Mouse (Mus musculus): ENCODE measurements at regions not wholly inside any gene's neighbourhood (a gene's known extent, or its start where the extent isn't known, plus 50 kb on each side); places are given as distances from the start of the nearest gene placed in this dataset.

GRCm38 (mm10) chr7:133262161-133262560 lies 138.0 kb upstream of the Ctbp2 start:
- Histone ChIP-seq H3K27me3 (ENCODE audit: control insufficient read depth, insufficient read depth, insufficient read length) (no peaks in the 10 kb centered on the region), H3K4me3 (no peak overlapping the region), H3K36me3 (ENCODE audit: control insufficient read depth, insufficient read depth) (no peaks in the 10 kb centered on the region), H3K79me2 (ENCODE audit: control insufficient read depth, insufficient read depth) (no peaks in the 10 kb centered on the region), H3K4me2 (ENCODE audit: low read depth) (no peak overlapping the region), H3ac (ENCODE audit: control insufficient read depth, insufficient read length) (no peak overlapping the region)
- no peak for TF ChIP-seq SRF (IDR thresholded peaks at IDR 0.05; ENCODE audit: control insufficient read depth, insufficient read length, low read depth)
- TF ChIP-seq MYOD1 (IDR thresholded peaks at IDR 0.05; ENCODE audit: control insufficient read depth in 1 of 3, insufficient read length in 2 of 3, low read depth in 2 of 3): no peak
- no peak for TF ChIP-seq CEBPB (IDR thresholded peaks at IDR 0.05; ENCODE audit: insufficient read depth, poor library complexity, severe bottlenecking)
- no peak for TF ChIP-seq POLR2AphosphoS2 (IDR thresholded peaks at IDR 0.05; ENCODE audit: insufficient read length, low read depth)
- no peak for TF ChIP-seq TCF3 (IDR thresholded peaks at IDR 0.05; ENCODE audit: insufficient read length, low read depth)
- no peak for TF ChIP-seq MYOG (IDR thresholded peaks at IDR 0.05; ENCODE audit: control insufficient read depth in 1 of 3, insufficient read depth in 1 of 3, insufficient read length in 2 of 3, low read depth in 2 of 3)

GRCm38 (mm10) chr7:133259143-133259542 lies 135.0 kb upstream of the Ctbp2 start:
- no peak overlapping the region for H3K4me3 ChIP-seq

GRCm38 (mm10) chr7:133256831-133257230 lies 132.7 kb upstream of the Ctbp2 start:
- Histone ChIP-seq H3K79me2 (ENCODE audit: control insufficient read depth, insufficient read depth) (no peaks in the 10 kb centered on the region), H3ac (ENCODE audit: control insufficient read depth, insufficient read length) (no peak overlapping the region), H3K4me2 (ENCODE audit: low read depth) (no peak overlapping the region), H3K27me3 (ENCODE audit: control insufficient read depth, insufficient read depth, insufficient read length) (peaks cover 4% of the 10 kb centered on the region), H3K36me3 (ENCODE audit: control insufficient read depth, insufficient read depth) (no peaks in the 10 kb centered on the region), H3K4me3 (no peak overlapping the region)
- TF ChIP-seq POLR2A (IDR thresholded peaks at IDR 0.05; ENCODE audit: insufficient read length, low read depth): no peak
- TF ChIP-seq TCF12 (IDR thresholded peaks at IDR 0.05; ENCODE audit: insufficient read depth, poor library complexity, severe bottlenecking): no peak
- no peak for TF ChIP-seq CEBPB (IDR thresholded peaks at IDR 0.05; ENCODE audit: insufficient read depth, poor library complexity, severe bottlenecking)

More at GRCm38 (mm10) chr7:133259143-133259542, 135.0 kb upstream of the Ctbp2 start:
- TF ChIP-seq POLR2AphosphoS2 (IDR thresholded peaks at IDR 0.05; ENCODE audit: insufficient read length, low read depth) (no peak), E2F4 (IDR thresholded peaks at IDR 0.05; ENCODE audit: insufficient read depth) (no peak), SRF (IDR thresholded peaks at IDR 0.05; ENCODE audit: control insufficient read depth, insufficient read length, low read depth) (no peak), MYOD1 (IDR thresholded peaks at IDR 0.05; ENCODE audit: control insufficient read depth in 1 of 3, insufficient read length in 2 of 3, low read depth in 2 of 3) (no peak), MAX (IDR thresholded peaks at IDR 0.05; ENCODE audit: low read depth) (no peak), USF1 (IDR thresholded peaks at IDR 0.05; ENCODE audit: low read depth) (no peak), TCF12 (IDR thresholded peaks at IDR 0.05; ENCODE audit: insufficient read depth, poor library complexity, severe bottlenecking) (no peak), POLR2A (IDR thresholded peaks at IDR 0.05; ENCODE audit: insufficient read length, low read depth) (no peak), MYOG (IDR thresholded peaks at IDR 0.05; ENCODE audit: control insufficient read depth in 1 of 3, insufficient read depth in 1 of 3, insufficient read length in 2 of 3, low read depth in 2 of 3) (no peak)
- Histone ChIP-seq H3K4me2 (ENCODE audit: low read depth) (no peak overlapping the region), H3K27me3 (ENCODE audit: control insufficient read depth, insufficient read depth, insufficient read length) (peaks cover 3% of the 10 kb centered on the region), H3K79me2 (ENCODE audit: control insufficient read depth, insufficient read depth) (no peaks in the 10 kb centered on the region), H3K36me3 (ENCODE audit: control insufficient read depth, insufficient read depth) (no peaks in the 10 kb centered on the region), H3ac (ENCODE audit: control insufficient read depth, insufficient read length) (no peak overlapping the region)

- Histone ChIP-seq H3K4me3 (no peak overlapping the region), H3K79me2 (ENCODE audit: control insufficient read depth, insufficient read depth) (no peaks in the 10 kb centered on the region), H3ac (ENCODE audit: control insufficient read depth, insufficient read length) (no peak overlapping the region), H3K4me2 (ENCODE audit: low read depth) (no peak overlapping the region), H3K36me3 (ENCODE audit: control insufficient read depth, insufficient read depth) (no peaks in the 10 kb centered on the region), H3K27me3 (ENCODE audit: control insufficient read depth, insufficient read depth, insufficient read length) (peaks cover 13% of the 10 kb centered on the region)
- TF ChIP-seq REST (IDR thresholded peaks at IDR 0.05; ENCODE audit: insufficient read depth, insufficient read length) (no peak), SRF (IDR thresholded peaks at IDR 0.05; ENCODE audit: control insufficient read depth, insufficient read length, low read depth) (no peak), POLR2AphosphoS2 (IDR thresholded peaks at IDR 0.05; ENCODE audit: insufficient read length, low read depth) (no peak), MAX (IDR thresholded peaks at IDR 0.05; ENCODE audit: low read depth) (no peak), TCF3 (IDR thresholded peaks at IDR 0.05; ENCODE audit: insufficient read length, low read depth) (no peak), MYOG (IDR thresholded peaks at IDR 0.05; ENCODE audit: control insufficient read depth in 1 of 3, insufficient read depth in 1 of 3, insufficient read length in 2 of 3, low read depth in 2 of 3) (no peak), MYOD1 (IDR thresholded peaks at IDR 0.05; ENCODE audit: control insufficient read depth in 1 of 3, insufficient read length in 2 of 3, low read depth in 2 of 3) (no peak), TCF12 (IDR thresholded peaks at IDR 0.05; ENCODE audit: insufficient read depth, poor library complexity, severe bottlenecking) (no peak), USF1 (IDR thresholded peaks at IDR 0.05; ENCODE audit: low read depth) (no peak), CEBPB (IDR thresholded peaks at IDR 0.05; ENCODE audit: insufficient read depth, poor library complexity, severe bottlenecking) (no peak), POLR2A (IDR thresholded peaks at IDR 0.05; ENCODE audit: insufficient read length, low read depth) (no peak), E2F4 (IDR thresholded peaks at IDR 0.05; ENCODE audit: insufficient read depth) (no peak)
These were observed 120.4 kb upstream of the Ctbp2 start for GRCm38 (mm10) chr7:133244601-133245000.

- Histone ChIP-seq H3ac (ENCODE audit: control insufficient read depth, insufficient read length) (no peak overlapping the region), H3K36me3 (ENCODE audit: control insufficient read depth, insufficient read depth) (no peaks in the 10 kb centered on the region), H3K4me2 (ENCODE audit: low read depth) (no peak overlapping the region), H3K27me3 (ENCODE audit: control insufficient read depth, insufficient read depth, insufficient read length) (peaks cover 5% of the 10 kb centered on the region), H3K4me3 (no peak overlapping the region), H3K79me2 (ENCODE audit: control insufficient read depth, insufficient read depth) (no peaks in the 10 kb centered on the region)
- TF ChIP-seq MYOD1 (IDR thresholded peaks at IDR 0.05; ENCODE audit: control insufficient read depth in 1 of 3, insufficient read length in 2 of 3, low read depth in 2 of 3): no peak
These were observed 110.2 kb upstream of the Ctbp2 start for GRCm38 (mm10) chr7:133234326-133234725.
